Mouse (Mus musculus) ES-E14 (cell line): ENCODE data around the gene Lyg2.

Source experiments
- CHD2 ChIP-seq: IDR thresholded peaks from 2 replicates; pipeline ENCODE4 v1.6.1; 2014; ENCODE audit warnings: mild to moderate bottlenecking, low read depth, low read length, inconsistent platforms
- HCFC1 ChIP-seq: IDR thresholded peaks from 2 replicates; pipeline ENCODE4 v1.6.1; 2012; ENCODE audit warnings: low read length, inconsistent platforms, borderline replicate concordance; ENCODE audit not compliant: insufficient read depth
- MAFK ChIP-seq: IDR thresholded peaks from 2 replicates; pipeline ENCODE4 v1.6.1; 2014; ENCODE audit warnings: mild to moderate bottlenecking, low read depth, low read length, inconsistent platforms; ENCODE audit not compliant: insufficient read depth
- ZC3H11A ChIP-seq: IDR thresholded peaks from 2 replicates; pipeline ENCODE4 v1.6.1; 2012; ENCODE audit warnings: low read depth, mild to moderate bottlenecking, inconsistent platforms, low read length, borderline replicate concordance
- ZNF384 ChIP-seq: IDR thresholded peaks from 2 replicates; pipeline ENCODE4 v1.6.1; 2012; ENCODE audit warnings: low read depth, low read length, inconsistent platforms

DNA sequence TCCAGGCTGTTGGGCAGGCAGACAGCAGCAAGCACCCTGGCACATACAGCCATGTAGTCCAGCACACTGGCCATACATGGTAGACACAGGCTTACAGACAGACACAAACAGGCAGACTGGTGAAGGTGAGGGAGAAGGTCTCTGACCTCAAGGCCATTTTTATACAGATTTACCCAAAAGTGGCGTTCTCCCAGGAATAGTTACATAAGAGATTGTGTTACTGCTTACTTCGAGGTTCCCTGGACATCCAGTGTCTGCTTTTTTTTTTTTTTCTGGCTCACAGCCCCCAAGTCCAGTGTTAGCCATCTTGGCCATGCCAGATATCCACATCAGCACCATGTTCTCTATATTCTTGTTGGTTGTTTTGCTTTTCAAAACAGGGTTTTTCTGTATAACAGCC is 42.2 kb upstream of the Lyg2 start:
- TF ChIP-seq ZC3H11A, result no peak
- no peak for TF ChIP-seq HCFC1
- no peak for TF ChIP-seq ZNF384
- no peak for TF ChIP-seq MAFK
- no peak for TF ChIP-seq CHD2
